Mouse (Mus musculus): ENCODE measurements around the gene Myo5c. TPM values are rescaled to one million over a fixed set of nuclear protein-coding genes. Genes with fewer than 3 reads are reported as not detected.

Myo5c gene
- polyA plus RNA-seq, 1 experiment, result 3.9 TPM

DNA sequence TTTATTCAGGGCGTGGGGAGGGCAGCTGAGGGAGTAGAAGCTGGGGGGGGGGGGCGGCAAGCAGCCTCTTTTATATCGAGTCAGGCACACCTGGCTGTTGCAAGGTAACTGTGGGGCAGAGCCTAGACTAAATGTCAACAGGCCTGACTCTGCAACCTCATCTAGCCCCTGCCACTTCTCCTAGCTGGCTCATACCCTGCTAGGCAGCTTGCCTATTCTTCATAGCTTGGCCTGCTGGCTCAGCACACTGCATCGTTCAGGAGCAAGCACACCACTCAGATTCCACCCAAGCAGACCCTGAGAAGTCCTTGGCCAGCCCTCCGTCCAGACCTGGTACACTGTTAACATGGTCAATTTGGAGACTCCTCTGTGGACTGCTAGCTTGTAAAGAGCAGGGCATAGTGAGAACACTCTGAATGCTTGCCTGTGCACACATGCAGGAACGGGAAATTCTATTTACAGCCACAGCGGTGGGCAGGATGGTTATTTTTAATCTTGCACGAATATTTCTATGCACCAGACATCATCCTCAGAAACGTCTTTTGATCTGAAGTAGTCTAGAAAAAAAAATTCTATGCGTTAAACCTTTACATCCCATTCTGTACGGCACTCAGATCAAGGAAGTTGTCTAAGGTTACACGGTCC, 3.3 kb downstream of the Myo5c start:
- H3K4me1 ChIP-seq (ENCODE audit: control insufficient read depth, insufficient read depth, low read length), result no peaks in the 10 kb centered on the region
- H3K27ac ChIP-seq (ENCODE audit: insufficient read depth, low read length), result no peak overlapping the region
- 83% methylated on average over 12 of the region's 12 CpGs for WGBS
- H3K4me3 ChIP-seq (replicated peaks; ENCODE audit: insufficient read depth, low read depth, low read length), result no peak overlapping the region
- no peak for TF ChIP-seq POLR2A (IDR thresholded peaks at IDR 0.05; ENCODE audit: borderline replicate concordance, insufficient read depth, low read length)
- TF ChIP-seq CTCF (IDR thresholded peaks at IDR 0.05; ENCODE audit: borderline replicate concordance, insufficient read depth, low read depth, low read length), result no peak
- H3K27me3 ChIP-seq (ENCODE audit: control insufficient read depth, insufficient read depth, low read length), result no peaks in the 10 kb centered on the region
- DNase-seq, result no peak

DNA sequence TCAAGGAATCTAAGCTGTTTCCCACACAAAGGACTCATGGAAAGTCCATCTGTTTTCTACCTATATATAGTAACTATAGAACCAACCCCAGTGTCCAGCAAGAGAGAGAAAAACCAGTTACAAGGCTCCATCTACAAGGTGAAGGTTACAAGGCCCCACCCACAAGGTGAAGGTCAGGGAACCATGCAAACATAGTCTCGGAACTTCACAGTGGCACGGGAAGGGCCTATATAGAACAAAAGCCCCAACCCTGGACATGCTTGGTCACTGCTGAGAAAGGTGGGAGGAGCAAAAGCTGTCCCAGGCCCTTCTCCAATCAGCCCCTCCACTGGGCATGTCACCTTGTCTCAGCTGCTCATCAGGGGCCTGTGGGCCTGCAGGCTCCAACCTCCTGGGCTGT, 3.9 kb downstream of the Myo5c start:
- Histone ChIP-seq H3K27me3 (ENCODE audit: control insufficient read depth, insufficient read depth, low read length) (no peaks in the 10 kb centered on the region), H3K4me3 (replicated peaks; ENCODE audit: insufficient read depth, low read depth, low read length) (no peak overlapping the region), H3K4me1 (ENCODE audit: control insufficient read depth, insufficient read depth, low read length) (no peaks in the 10 kb centered on the region), H3K27ac (ENCODE audit: insufficient read depth, low read length) (no peak overlapping the region)
- no peak for DNase-seq
- 92% methylated on average over 2 of the region's 2 CpGs for WGBS
- no peak for TF ChIP-seq POLR2A (IDR thresholded peaks at IDR 0.05; ENCODE audit: borderline replicate concordance, insufficient read depth, low read length)

DNA sequence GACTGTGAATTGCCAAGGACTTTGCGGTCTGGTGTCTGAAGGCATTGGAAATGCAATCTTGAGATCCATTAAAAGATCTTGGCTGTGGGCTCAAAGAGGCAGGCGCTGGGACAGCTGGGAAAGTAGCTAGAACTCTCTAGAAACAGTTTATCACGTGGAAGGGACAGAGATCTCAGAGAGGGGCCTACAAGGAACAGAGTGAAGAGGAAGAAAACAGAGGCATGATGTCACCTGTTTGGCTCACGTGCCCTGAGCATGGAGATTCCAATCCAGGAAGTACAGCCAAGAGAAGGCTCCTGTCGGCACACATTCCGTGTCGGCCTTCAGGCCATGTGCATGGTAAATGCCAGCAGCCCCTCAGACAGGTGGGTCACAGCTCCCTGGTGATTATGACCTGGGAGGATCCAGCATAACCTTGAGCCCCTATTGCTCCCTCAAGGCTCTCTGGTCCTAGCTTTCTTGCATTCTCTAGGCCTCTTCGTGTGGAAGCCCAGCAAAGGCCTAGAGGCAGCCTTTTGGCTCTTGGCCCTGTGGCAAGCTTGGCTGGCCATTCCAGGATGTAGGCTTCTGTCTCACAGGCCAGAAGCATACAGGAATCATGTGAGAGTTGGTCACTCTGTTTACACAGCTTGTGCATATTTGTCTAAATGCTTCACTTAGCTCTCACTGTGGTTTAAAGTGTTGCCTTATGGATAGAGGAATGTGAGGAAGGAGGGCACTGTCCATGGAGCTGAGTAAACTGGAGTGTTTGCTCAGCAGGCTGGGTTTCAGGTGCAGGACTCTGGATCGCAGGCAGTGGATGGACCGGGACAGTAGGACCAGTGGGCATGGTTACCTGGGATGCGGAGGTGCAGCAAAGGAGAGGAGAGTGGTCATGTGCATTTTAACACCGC, 4.8 kb downstream of the Myo5c start:
- 67% methylated on average over 12 of the region's 12 CpGs for whole genome bisulfite sequencing
- H3K4me1 ChIP-seq (ENCODE audit: control insufficient read depth, insufficient read depth, low read length), result no peaks in the 10 kb centered on the region
- no peak for TF ChIP-seq POLR2A (IDR thresholded peaks at IDR 0.05; ENCODE audit: borderline replicate concordance, insufficient read depth, low read length)
- TF ChIP-seq CTCF (IDR thresholded peaks at IDR 0.05; ENCODE audit: borderline replicate concordance, insufficient read depth, low read depth, low read length), result no peak
- DNase-seq, result peak in 1 of 2 experiments; percentile 35
- no peaks in the 10 kb centered on the region for H3K27me3 ChIP-seq (ENCODE audit: control insufficient read depth, insufficient read depth, low read length)
- no peak overlapping the region for H3K27ac ChIP-seq (ENCODE audit: insufficient read depth, low read length)
- no peak overlapping the region for H3K4me3 ChIP-seq (replicated peaks; ENCODE audit: insufficient read depth, low read depth, low read length)

DNA sequence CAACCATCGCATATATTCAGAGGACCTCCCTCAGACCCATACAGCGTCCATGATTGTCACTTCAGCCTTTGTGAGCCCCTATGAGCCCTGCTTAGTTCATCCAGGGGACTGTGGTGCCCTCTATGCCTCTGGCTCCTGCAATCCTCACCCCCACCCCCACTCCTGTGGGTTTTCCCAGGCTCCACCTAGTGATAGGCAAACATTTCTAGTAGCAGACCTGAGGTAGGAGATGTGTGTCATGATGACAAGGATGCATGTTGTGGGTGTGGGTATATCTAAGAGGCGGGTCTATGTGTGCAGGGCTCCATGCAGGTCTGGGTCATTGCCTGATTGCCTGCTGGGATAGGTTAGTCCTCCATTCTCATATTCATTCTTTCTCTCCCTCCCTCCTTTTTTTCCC, 6.4 kb downstream of the Myo5c start:
- Histone ChIP-seq H3K27ac (ENCODE audit: insufficient read depth, low read length) (no peak overlapping the region), H3K27me3 (ENCODE audit: control insufficient read depth, insufficient read depth, low read length) (no peaks in the 10 kb centered on the region), H3K4me3 (replicated peaks; ENCODE audit: insufficient read depth, low read depth, low read length) (no peak overlapping the region), H3K4me1 (ENCODE audit: control insufficient read depth, insufficient read depth, low read length) (no peaks in the 10 kb centered on the region)
- WGBS, result 84% methylated on average over 3 of the region's 3 CpGs
- TF ChIP-seq POLR2A (IDR thresholded peaks at IDR 0.05; ENCODE audit: borderline replicate concordance, insufficient read depth, low read length), result no peak
- no peak for TF ChIP-seq CTCF (IDR thresholded peaks at IDR 0.05; ENCODE audit: borderline replicate concordance, insufficient read depth, low read depth, low read length)
- no peak for DNase-seq

DNA sequence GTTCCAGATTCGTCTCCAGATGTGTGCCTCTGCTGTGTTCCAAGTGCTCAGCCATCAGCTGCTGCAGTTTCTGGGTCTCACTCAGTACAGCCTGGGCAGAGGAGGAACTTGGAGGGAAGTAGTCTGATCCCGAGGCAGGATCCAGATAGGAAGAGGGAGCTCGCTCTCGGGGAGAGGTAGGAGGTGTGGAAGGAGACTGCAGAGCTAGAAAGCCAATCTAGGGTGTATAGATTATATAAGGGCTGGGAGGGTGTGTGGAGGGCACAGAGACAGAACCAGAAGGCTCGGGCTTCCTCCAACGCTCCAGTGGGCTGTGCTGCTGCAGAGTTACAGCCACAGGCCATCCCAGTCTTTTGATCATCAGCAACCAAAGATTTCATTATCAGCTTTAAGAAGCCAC, 11.2 kb downstream of the Myo5c start:
- Histone ChIP-seq H3K4me1 (ENCODE audit: control insufficient read depth, insufficient read depth, low read length) (no peaks in the 10 kb centered on the region; the same call in 1 of the 2 replicates), H3K27me3 (ENCODE audit: control insufficient read depth, insufficient read depth, low read length) (no peaks in the 10 kb centered on the region), H3K27ac (ENCODE audit: insufficient read depth, low read length) (no peak overlapping the region), H3K4me3 (replicated peaks; ENCODE audit: insufficient read depth, low read depth, low read length) (no peak overlapping the region)
- no peak for DNase-seq
- WGBS, result 92% methylated on average over 6 of the region's 6 CpGs
- TF ChIP-seq POLR2A (IDR thresholded peaks at IDR 0.05; ENCODE audit: borderline replicate concordance, insufficient read depth, low read length), result no peak
- no peak for TF ChIP-seq CTCF (IDR thresholded peaks at IDR 0.05; ENCODE audit: borderline replicate concordance, insufficient read depth, low read depth, low read length)

DNA sequence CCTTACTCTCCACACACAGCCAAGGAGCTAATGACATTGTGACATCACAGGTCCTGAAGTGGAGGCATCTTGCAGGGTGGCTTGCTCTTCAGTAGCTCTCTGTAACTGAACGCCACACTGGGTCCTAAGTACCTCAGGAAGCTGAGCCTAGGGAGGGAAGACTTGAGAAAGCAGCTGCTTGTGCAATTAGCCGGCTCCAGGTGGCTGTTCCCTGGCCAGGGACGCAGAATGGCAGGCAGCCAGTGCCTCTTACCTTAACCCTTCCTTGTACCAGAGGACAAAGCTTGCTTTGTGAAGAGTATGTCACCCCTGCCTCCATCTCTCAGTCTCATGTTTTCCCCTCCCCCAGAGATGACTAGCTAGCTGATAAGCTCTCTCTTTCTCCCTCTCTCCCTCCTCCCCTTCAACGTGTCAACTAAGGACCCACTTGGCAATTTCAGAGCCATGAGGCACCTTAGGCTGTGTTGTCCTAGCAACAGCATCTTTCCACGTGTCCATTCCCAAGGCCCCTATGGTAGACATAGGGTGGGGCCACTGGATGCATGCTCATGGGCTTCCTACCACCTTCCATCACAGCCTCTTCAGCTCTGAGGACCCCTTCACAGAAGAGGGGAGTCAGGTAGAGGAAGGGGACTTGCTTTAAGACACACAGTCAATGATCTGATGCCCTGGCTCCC, 12.0 kb downstream of the Myo5c start:
- TF ChIP-seq CTCF (IDR thresholded peaks at IDR 0.05; ENCODE audit: borderline replicate concordance, insufficient read depth, low read depth, low read length), result no peak
- TF ChIP-seq POLR2A (IDR thresholded peaks at IDR 0.05; ENCODE audit: borderline replicate concordance, insufficient read depth, low read length), result no peak
- WGBS, result 4% methylated on average over 5 of the region's 5 CpGs
- peak; percentile 78 to 84 for DNase-seq
- no peak overlapping the region for H3K4me3 ChIP-seq (replicated peaks; ENCODE audit: insufficient read depth, low read depth, low read length)
- H3K27ac ChIP-seq (ENCODE audit: insufficient read depth, low read length), result no peak overlapping the region
- H3K4me1 ChIP-seq (ENCODE audit: control insufficient read depth, insufficient read depth, low read length), result no peaks in the 10 kb centered on the region; the same call in 1 of the 2 replicates
- H3K27me3 ChIP-seq (ENCODE audit: control insufficient read depth, insufficient read depth, low read length), result no peaks in the 10 kb centered on the region

DNA sequence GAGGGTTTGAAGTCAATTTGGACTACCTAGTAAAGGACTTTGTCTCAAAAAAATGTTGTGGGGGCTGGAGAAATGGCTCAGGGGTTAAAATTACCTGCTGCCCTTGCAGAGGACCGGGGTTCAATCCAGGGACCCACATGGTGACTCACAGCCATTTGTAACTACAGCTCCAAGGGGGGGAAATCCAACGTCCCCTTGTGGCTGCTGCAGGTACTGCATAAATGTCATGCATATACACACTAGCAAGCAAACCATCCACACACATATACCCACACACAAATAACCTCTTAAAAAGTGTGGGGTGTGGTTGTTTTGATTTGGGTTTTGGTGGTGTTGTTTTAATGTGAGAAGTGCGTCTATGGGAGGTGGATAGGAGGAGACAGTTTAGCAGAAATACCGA, 12.7 kb downstream of the Myo5c start:
- DNase-seq, result no peak
- no peak overlapping the region for H3K4me3 ChIP-seq (replicated peaks; ENCODE audit: insufficient read depth, low read depth, low read length)
- H3K27me3 ChIP-seq (ENCODE audit: control insufficient read depth, insufficient read depth, low read length), result no peaks in the 10 kb centered on the region
- TF ChIP-seq CTCF (IDR thresholded peaks at IDR 0.05; ENCODE audit: borderline replicate concordance, insufficient read depth, low read depth, low read length), result no peak
- TF ChIP-seq POLR2A (IDR thresholded peaks at IDR 0.05; ENCODE audit: borderline replicate concordance, insufficient read depth, low read length), result no peak
- H3K27ac ChIP-seq (ENCODE audit: insufficient read depth, low read length), result no peak overlapping the region
- 83% methylated on average over 4 of the region's 4 CpGs for WGBS
- no peaks in the 10 kb centered on the region; the same call in 1 of the 2 replicates for H3K4me1 ChIP-seq (ENCODE audit: control insufficient read depth, insufficient read depth, low read length)

Measured in cerebellum, adult 2 months (tissue).